Mouse (Mus musculus) gastrocnemius, postnatal 25 days (tissue): ENCODE data around the gene Eps8. TPM values are rescaled to one million over a fixed set of nuclear protein-coding genes. Genes with fewer than 3 reads are reported as not detected.

Source experiments
- DNase-seq: peaks from one replicate; pipeline ENCODE4 v3.0.0; 2022
- total RNA-seq, 2 experiments: library from RNA; stranded (reverse); gene quantifications; 1 replicate in 1 of 2; 2 replicates in 1 of 2; pipeline ENCODE4 v1.2.3; 2021

The Eps8 gene
- total RNA-seq, 2 experiments from 2014 or later, result 4.7 to 6.0 TPM

DNA sequence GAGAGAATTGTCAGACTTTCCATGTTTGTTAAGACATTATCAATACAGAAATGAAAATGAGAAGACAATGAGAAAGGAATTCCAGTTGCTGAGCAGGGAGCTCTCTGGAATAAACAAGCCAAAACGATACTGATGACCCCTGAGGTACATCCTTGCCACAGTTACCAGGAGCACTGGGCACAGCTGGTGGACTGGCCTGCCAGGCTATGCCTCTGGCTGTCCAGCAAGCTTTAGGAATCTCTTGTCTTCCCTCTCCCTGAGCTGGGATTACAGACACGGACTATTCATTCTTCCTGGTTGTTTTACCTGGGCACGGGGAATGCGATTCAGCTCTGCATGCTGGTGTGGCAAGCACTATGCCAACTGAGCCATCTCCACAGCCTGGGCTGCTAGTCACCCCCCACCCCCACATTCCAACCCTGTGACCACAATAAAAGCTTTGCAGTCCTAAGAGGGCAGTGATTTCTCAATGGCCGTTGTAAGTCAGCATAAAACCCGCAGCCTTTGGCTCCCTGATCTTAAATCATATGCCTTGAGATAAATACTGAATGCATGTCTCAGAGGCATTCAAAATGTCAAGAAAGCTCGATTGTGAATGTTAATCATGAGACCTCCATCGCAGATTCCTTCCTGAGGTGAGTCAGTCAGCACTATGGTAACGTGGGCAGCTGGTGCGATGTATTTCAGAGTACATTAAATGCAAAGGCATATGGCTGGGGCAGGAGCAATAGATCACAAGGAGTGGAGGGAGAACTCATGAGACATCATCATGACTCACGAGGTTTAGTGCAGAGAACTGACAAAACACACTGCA lies 134.9 kb downstream of the Eps8 start:
- no peak for DNase-seq

DNA sequence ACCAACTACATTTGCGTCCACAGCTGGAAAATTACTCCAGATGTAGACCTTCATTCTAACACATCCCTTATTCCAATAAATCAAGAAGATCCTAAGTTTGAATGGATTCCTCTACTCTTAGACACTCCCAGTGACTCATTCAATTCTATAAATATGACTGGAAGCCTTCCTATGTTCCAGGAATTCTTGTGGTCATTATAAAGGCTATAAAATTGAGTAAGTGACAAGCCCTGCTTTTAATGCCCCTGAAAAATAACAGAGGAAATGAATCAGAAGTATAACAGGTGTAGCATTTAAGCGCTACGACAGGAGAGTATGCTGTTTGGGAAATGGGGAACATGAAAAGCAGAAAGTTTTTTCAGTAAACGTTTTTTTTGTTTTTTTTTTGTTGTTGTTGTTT lies 139.8 kb downstream of the Eps8 start:
- no peak for DNase-seq

DNA sequence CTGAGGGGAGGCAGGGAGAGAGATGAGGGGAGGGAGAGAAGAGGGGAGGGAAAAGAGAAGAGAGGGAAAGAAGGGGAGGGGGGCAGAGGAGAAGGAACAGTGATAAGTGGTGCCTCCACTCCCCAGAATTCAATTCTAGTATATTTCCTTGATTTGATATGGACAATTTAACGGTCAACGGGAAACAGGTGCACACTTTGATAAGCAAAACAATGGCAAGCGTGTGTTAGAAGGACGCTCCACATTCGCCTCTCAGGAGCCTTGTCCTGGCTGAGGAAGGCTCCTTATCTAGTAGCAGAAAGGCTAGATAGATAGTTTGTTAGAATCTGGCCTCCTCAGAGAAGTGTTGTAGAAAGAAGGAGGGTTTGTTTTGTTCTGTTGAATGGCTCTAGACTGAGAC lies 141.9 kb downstream of the Eps8 start:
- no peak for DNase-seq

DNA sequence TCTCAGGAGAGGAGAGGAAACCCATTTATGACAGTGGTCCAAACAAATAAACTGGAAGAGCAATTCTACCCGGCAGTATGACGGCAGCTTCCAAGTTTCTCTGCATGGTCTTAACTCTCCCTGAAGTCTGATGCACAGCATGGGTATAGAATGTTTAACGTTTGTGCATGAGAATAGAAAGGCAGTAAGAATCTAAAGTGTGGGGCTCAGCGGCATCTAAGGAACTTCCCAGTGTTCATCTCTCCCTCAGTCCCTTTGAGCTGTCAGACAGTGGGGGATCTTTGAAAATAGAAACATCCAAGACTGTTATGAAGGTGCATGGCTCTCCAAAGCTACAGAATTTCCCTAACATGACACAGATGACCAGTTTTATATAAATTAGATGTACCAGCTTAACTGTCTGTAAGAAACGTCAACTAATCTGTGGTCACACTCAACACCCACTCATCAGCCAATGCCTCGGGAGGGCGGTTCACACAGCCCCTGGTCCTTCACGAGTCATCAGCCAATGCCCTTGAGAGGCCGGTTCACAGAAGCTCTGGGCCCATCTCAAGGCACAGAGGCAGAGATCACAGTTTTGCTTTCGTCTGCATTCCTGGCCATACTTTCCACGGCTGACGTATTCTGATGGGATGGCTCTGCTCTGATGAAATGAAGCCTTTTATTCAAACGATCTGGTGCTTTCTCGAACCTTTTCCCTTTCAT lies 145.2 kb downstream of the Eps8 start:
- DNase-seq, result no peak

DNA sequence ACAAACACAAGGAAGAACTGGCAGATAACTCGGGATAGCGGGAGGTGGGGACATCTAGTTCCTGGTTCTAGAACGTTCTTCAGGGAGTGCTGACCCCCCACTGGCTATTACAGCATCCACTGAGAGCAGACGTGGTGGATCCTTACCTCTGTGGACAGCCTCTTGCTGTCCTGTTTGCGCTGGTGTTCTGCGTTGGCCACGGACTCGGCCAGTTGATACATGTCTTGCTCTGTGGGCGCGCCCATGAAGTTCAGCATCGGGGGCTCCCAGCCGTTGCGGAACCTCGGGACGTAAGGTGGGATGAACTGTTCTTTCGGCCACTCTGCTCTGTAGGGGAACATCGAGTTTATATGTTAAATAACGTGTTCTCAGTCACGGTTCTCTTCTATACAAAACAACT lies 145.7 kb downstream of the Eps8 start:
- no peak for DNase-seq

DNA sequence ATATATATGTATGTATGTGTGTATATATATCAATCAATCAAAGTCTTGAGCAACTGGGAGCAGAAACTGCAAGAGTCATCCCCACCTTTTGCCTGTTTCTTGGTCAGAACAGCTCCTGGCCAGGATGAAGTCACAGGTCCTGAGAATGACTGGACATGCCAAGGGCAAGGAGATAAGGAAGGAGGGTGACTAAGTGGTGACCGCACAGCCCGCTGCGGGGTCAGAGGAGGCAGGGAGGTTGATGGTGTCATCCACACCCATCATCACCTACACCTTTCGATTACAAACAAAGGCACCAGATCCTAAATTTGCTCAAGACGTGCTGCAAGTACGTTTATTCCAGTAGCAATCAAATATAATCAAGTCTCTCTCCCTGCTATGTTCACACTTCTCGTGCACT lies 148.1 kb downstream of the Eps8 start:
- no peak for DNase-seq

DNA sequence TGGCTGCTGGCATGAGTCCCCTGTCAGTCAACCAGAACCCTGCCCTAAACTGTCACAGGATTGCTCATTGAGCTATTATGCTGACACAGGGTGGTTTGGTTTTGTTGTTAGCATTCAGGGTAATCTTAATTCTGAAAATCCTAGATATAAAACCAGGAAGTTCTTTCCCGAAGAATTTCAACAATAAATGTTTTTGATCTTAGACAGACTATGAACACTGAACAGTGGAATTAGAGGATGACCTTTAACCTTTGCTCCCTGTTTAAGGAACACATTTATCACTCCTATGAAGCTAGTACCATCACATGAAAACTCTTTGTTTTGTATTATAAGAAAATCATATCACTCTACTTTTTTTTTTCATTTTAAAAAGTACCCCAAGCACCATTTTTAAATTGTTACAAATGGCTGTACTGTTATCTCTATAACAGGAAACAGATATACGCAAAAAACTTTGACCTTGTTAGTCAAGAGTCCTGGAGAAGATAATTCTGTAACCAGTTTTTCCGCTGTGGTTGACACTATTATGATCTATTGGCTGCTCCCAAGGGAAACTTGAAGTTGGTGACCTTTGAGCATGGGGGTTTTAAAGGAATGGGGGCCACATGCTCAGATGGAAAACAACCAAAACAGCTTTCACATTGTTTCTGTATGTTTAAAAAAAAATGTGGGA lies 149.0 kb downstream of the Eps8 start:
- DNase-seq, result no peak

DNA sequence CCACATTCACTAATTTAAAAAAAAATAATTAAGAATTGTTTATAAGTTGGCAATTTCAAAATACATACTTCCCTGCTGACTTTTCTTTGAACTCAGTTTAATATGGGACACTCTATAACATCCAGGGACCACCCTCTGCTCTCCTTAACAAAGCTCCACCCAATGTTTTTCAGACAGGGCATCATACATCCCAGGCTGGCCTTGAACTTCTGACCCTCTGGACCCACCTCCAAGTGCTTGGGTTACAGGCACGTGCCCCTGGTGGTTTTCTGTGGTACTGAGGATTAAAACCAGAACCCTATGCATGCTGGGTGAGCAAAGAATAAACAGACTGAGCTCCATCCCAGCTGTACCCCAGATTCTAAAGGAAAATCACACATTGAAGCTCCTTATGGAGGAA lies 150.6 kb downstream of the Eps8 start:
- no peak for DNase-seq

DNA sequence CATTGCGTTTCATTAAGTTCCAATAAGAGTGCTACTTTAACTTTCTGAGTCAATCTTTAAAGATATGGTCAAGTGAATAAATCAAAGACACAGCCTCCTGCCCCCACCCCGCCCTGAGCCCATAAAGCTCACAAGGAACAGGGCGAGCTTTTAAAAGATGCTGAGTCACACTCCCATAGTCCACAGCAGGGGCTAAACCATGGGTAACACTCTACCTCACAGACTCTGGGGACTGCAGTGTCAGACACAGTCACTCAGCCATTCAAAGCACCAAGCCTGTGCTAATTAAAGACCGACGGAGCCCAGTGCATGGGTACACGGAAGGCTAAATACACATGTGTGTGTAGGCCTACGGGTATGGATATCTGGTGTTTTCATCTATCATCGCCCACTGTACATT lies 151.2 kb downstream of the Eps8 start:
- DNase-seq, result no peak

DNA sequence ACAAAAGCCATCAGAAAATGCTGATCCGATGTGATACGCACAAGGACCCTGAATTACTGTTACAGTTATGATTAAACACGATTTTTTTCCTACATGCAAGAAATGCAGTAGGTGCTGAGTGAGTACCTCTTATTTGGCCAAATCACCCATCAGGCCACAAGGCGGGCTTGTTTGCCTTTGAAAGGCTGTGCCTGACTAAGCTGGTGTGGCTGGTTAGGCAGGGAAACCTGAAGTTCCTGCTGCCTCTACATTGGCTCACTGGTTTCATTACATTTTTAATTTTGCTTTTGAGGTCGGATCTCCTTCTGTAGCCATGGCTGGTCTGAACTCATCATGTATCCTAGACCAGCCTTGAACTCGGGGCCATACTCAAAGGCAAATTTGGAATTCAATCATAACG lies 151.7 kb downstream of the Eps8 start:
- no peak for DNase-seq

DNA sequence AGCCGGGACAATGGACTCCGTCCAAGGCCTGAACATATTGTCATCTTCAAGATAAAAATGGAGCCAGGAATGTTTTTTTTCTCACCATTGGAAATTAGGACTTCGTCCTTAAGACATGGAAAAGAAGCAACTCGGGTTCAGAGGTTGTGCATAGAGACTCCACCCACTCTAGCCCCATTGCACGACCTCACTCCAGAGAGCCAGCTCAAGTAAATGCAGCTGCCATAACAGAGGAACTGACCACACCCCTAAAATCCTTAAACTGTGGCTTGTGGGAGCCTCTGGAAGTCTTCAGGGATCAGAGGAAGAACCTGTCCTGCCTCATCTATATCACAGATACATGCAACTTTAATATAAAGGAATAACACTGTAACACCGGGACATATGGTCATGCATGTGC lies 155.9 kb downstream of the Eps8 start:
- DNase-seq, result no peak

DNA sequence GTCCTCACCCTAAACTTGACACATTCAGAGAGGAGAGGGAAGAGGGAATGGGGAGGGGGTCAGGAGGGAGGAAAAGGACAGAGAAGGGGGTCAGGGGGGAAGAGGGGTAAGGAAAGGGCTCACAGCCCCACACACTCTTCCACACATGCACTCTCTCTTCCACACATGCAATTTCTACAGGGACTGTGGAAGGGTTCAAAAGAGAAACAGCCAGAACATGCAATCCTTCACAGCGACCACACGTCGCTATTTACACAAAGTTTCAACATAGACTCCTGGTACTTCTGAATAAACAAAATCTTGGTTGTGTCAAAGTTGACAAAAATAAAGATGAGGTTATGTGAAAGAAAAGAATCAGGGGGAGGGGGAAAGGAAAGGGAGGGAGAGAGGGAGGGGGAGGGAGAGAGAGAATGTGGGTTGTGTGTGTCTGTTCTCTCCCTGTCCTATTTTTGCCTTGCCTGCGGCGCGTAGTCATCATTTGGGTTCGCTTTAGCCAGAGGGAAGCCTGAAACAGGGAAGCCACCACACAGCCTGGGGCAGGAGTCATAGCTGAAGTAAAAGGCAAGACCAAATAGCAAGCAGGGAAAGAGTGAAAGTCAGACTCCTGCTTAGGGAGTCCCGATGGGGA lies 157.4 kb downstream of the Eps8 start:
- DNase-seq, result no peak

DNA sequence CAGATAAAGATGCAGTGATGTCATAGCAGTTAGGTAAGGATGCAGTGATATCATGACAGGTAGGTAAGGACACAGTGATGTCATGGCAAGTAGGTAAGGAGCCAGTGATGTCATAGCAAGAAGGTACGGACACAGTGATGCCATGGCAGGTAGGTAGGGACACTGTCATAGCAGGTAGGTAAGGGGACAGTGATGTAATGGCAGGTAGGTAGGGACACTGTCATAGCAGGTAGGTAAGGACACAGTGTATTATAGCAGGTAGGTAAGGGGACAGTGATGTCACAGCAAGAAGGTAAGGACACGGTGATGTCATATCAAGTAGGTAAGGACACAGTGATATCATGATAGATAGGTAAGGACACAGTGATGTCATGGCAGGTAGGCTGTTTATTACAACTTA lies 158.1 kb downstream of the Eps8 start:
- DNase-seq, result no peak

DNA sequence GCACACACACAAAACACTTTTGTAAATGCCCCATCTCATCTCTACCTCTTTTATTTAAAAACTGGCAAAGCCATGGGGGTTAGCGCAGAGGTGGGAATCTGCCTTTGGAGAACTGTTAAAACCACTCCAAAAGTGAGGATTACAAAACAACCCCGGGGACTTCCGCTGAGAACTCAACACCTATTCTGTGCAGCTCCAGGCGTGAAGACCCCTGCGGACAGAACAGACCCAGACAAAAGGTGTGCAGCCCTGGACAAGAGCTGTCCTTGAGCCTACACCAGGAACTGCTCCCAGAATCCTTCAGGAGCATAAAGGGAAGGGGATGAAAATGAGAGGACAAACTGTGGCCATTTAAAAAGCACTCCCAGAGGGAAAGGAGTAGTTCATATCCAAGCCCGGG lies 159.4 kb downstream of the Eps8 start:
- no peak for DNase-seq

DNA sequence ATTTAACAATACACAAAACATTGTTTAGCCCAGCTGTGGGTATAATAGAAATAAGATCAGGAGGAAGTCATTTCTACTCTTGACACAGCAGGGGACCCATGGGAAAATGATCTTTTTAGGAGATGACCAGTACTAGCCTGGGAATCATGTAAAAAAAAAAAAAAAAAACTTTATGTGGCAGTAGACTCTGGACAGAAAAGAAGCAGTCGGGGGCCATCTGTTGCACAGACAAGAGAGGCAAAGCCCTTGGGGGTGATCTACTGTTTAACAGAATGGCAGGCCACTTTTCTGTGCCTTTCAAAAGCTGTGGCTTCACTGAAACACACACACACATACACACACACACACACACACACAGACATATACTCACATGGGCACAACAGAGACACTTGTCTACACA lies 159.9 kb downstream of the Eps8 start:
- DNase-seq, result no peak

DNA sequence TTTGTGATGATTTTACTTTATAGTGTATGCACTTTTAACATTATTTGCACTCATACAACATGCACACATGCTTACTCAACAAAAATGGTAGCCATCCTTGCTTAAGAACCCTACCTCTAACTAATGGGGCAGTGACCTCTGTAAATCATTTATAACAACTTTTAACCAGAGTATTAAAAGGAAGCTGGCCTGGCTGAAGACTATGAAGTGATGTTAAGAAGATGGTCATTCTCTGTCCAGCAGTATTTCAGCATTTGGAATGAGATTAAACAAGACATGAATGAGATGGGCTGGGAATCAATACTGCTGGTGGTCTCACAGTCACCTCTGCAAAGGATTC lies 160.6 kb downstream of the Eps8 start:
- DNase-seq, result no peak

DNA sequence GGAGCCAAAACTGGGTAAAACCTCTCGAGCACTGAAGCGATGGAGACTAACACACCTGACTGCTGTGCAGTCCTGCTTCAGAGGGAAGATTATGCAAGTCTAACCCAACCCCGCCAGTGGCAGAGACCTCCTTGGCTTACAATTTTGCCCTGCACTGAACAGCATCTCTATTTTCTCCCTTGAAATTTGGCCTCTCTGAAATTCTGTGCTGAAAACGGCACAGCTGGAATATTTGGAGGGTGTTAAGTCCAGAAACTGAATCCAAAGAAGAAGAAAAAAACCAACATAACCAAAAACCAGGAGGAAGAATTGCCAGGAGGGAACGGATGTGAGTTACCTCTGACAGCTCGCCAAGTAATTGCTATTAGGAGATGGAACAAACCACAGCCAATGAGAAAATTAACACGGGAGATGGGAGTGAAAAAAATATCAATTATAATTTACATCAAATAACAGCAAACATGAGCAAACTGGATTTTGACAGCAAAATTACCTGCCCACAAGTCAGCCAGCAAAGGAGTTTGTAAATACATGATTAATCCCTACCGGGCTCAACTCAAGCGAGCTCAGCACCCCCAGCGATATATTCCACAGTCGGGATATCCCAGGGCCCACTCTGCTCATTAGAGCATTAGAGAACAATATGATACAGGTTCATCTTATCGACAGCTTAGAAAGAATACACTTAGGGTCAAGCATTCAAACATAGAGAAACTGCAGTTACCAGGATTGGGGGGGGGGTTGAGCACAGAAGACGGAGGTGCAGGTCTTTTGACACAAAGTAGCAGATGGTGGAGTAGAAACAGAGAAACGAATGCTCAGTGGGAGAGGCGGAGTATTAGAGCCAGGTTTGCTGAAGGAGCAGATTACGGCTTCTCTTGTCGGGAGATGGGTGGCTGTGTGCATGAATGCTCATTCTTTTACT lies 161.2 kb downstream of the Eps8 start:
- DNase-seq, result peak; percentile 21

DNA sequence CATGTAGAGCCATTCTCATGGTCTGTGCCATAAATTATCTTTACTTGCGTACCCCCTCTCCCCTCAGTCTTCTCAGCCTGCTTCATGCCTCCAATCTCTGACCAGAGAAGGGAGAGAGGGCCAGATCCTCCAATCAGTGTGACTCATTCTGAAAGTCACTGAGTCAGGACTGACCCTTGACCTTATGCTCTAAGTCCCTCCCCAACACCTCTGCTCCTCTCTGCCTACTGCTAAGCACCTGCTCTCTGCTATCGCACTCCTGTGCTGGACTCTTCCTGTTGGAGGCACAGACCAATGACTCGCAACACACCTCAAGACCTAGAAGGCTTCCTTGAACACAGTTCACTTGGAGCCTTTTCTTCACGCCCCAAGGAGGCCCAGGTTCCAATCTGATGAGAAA lies 162.1 kb downstream of the Eps8 start:
- DNase-seq, result no peak

DNA sequence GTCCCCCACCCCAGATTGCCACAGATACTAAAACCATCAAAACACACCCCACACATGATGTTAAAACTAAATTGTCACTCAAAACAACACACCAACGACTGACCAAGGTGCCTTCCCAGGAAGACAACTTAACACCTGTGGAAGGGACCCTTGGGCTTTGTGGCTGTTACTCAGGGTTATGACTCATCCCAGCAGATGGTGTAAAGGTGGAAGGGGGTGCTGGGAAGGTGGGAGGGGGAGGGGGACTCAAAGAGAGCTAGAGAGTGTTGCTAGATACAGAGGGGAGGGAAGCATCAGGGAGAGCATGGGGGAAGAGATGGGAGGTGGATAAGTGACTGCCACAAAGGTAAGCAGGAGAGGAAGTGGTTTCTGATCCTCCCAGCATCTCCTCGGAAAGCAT lies 163.0 kb downstream of the Eps8 start:
- DNase-seq, result no peak

DNA sequence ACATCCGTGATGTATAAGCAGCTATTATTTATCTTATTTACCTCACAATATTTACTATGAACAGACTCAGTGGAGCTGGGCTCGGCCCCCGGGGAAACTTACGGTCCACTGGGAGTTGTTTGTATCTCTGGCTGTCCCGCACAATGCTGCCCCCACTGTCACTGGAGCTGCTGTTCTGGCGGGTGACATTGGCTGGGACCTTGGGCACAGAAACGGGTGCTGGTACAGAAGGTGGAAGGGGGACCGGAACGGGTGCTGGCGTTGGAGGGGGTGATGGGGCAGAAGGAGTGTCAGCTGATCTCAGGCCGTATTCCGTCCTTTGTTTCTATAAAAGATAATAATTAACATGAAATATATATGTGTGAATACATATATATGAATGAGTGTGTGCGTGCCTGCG lies 164.6 kb downstream of the Eps8 start:
- DNase-seq, result no peak

DNA sequence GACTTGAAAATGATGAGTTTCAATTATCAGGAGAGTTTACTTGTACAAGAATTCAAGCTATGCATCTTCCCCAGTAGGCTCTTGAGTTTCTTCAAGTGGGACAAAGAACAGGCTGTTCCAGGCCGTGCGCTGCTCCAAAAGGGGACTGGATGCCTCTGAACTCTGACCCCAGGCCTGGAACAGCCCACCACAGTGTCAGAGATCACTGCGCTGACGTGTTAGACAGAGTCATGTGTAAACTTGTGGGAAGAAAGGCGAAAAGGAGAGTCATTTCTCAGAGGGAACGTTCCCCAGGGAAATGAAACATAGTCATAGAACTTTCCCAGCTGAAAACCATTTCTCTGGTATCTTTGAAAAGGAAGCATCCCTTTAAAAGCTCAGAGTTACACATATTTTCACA lies 167.2 kb downstream of the Eps8 start:
- peak; percentile 54 for DNase-seq

DNA sequence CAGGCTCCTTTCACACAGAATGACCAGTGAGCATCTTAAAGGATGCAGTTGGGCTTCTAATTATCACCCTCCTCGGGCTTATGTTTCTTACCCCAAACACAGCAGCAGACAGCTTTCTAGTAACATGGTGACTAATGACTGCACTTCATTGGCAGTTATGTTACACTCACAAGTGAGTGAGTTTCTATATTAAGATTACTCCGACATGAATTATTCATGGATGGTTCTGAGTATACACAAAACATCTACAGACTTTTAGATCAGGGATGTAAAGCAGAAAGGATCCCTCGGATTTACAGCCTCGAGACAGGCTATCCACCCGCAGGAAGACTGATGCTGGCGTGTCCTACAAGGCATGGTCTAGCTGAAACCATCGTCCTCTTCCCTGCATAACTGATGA lies 171.8 kb downstream of the Eps8 start:
- DNase-seq, result no peak
